Mouse (Mus musculus): ENCODE measurements at regions not wholly inside any gene's neighbourhood (a gene's known extent, or its start where the extent isn't known, plus 50 kb on each side); places are given as distances from the start of the nearest gene placed in this dataset.

DNA sequence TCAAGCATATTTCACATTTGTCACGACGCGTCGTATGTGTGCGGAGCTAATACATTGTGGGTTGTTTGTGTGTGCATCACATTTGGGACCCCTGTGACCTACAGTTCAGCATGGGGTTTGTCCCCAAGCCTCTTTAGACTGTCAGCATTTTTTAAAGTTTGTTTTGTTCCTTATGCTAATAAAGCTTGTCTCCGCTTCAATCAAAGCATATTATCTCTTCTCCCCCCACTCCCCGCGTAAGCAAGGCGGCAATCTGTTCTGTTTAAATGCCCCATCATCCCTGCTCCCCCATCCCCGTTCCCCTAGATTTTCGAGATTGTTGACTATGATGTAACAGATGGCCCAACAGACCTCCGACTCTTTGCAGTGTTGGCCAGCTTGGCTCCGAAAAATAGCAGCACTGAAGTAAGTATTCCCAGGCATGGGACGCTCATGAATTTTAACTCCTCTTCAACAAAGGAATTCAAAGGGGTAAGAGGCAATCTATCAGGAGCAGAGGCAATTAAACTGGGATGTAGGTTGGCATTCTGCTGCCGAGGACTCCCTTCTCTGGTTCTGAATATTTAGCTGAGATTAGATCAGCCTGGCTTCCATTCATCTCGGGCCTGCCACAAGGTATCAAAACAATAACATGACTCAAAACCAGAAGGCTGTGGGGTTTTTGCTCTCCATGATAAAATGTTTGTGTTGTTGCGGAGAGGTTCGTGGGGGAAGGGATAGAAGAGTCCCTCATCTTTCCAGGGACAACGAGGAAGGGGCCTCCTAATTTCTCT, 141.9 kb downstream of the Ascl1 start:
- Histone ChIP-seq H3K36me3 (ENCODE audit: insufficient read depth, low read length) (no peaks in the 10 kb centered on the region), H3K9me3 (ENCODE audit: low read length) (no peaks in the 10 kb centered on the region), H3K4me3 (ENCODE audit: low read length) (peak overlapping the region; percentile 7; the same call in 1 of the 2 replicates), H3K4me2 (ENCODE audit: low read depth, low read length) (peak overlapping the region; percentile 37), H3K4me1 (ENCODE audit: insufficient read depth, low read length) (peaks cover 6% of the 10 kb centered on the region; the same call in 1 of the 2 replicates), H3K27me3 (ENCODE audit: insufficient read depth, low read length) (no peaks in the 10 kb centered on the region), H3K9ac (replicated peaks; ENCODE audit: low read length) (0 out of 2 replicates have a peak overlapping the region, but pooled peaks have one; percentile 15), H3K27ac (no peak overlapping the region)
- no peak for TF ChIP-seq CTCF (IDR thresholded peaks at IDR 0.05; ENCODE audit: low read depth)
- 21% methylated on average over 19 of the region's 19 CpGs for WGBS
- peak; percentile 47; the same call in 1 of the 2 replicates for ATAC-seq
- DNase-seq (ENCODE audit: low spot score) = peak; percentile 23

DNA sequence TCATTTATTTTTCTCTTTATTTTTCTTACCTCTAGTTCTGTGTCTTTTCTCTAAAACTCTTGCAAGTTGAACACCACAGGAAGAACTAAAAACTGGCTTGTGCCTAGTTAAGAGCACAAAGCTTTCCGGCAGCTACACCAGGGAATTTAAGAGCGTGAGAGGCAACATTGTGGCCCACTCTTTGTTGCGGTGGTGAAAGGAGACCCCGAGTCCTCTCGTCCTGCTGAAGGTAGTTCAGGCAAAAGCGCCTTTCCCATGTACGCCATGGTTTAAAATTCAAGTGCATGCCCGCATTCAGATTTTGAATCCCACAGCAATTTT, 142.4 kb downstream of the Ascl1 start:
- no peaks in the 10 kb centered on the region for H3K36me3 ChIP-seq (ENCODE audit: insufficient read depth, low read length)
- 24% methylated on average over 8 of the region's 8 CpGs for WGBS
- peak overlapping the region; percentile 37 for H3K4me2 ChIP-seq (ENCODE audit: low read depth, low read length)
- H3K9ac ChIP-seq (replicated peaks; ENCODE audit: low read length) = no peak overlapping the region
- no peak overlapping the region for H3K27ac ChIP-seq
- H3K9me3 ChIP-seq (ENCODE audit: low read length) = no peaks in the 10 kb centered on the region
- H3K4me3 ChIP-seq (ENCODE audit: low read length) = peak overlapping the region; percentile 7; the same call in 1 of the 2 replicates
- H3K4me1 ChIP-seq (ENCODE audit: insufficient read depth, low read length) = peaks cover 6% of the 10 kb centered on the region; the same call in 1 of the 2 replicates
- DNase-seq (ENCODE audit: low spot score) = peak; percentile 8
- no peaks in the 10 kb centered on the region for H3K27me3 ChIP-seq (ENCODE audit: insufficient read depth, low read length)
- ATAC-seq = no peak
- TF ChIP-seq CTCF (IDR thresholded peaks at IDR 0.05; ENCODE audit: low read depth) = no peak

DNA sequence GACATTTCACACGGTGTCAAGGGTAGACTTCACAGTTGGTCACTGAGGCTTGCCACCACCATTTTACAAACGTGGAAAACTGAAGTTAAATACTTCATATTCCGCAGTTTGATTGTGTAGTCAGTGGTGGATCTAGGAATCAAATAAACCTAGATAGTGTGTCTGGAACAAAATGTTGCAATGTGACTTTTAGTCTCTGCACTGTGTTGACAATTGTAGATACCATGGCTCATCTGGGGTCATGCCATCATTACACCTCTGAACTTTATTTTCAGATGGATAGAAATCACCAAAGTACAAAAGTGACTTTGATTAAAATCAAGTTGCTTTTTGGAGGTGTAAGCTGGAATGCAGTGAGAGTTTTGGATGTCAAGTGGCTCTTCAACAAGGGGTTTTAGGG, 158.3 kb downstream of the Ascl1 start:
- no peak overlapping the region for H3K27ac ChIP-seq
- H3K9ac ChIP-seq (replicated peaks; ENCODE audit: low read length) = no peak overlapping the region
- H3K36me3 ChIP-seq (ENCODE audit: insufficient read depth, low read length) = no peaks in the 10 kb centered on the region
- no peak for TF ChIP-seq CTCF (IDR thresholded peaks at IDR 0.05; ENCODE audit: low read depth)
- WGBS = 90% methylated on average over 3 of the region's 3 CpGs
- H3K9me3 ChIP-seq (ENCODE audit: low read length) = no peaks in the 10 kb centered on the region
- DNase-seq (ENCODE audit: low spot score) (no peak), ATAC-seq (no peak)
- no peak overlapping the region for H3K4me2 ChIP-seq (ENCODE audit: low read depth, low read length)
- H3K4me1 ChIP-seq (ENCODE audit: insufficient read depth, low read length) = no peaks in the 10 kb centered on the region
- no peaks in the 10 kb centered on the region for H3K27me3 ChIP-seq (ENCODE audit: insufficient read depth, low read length)
- H3K4me3 ChIP-seq (ENCODE audit: low read length) = no peak overlapping the region

DNA sequence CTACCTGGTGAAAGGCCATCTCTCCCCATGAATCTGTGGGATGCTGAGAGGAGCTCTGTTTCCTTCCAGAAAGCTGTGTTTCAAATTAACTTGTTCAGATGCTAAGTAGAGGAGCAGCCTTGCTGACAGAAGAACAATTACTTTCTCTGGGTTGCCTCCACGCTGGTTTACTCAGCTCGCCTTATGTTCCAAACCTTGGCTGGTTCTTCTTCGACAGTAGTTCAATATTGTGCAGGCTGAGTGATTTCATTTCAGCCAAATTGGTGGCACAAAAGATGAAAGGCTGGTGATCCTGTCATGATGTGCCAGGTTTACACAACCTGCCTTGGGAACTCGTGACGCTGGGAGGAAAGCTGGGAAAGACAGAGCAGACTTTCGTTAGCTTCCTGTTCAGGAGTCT, 160.1 kb downstream of the Ascl1 start:
- peak; percentile 38; the same call in 1 of the 2 replicates for ATAC-seq

DNA sequence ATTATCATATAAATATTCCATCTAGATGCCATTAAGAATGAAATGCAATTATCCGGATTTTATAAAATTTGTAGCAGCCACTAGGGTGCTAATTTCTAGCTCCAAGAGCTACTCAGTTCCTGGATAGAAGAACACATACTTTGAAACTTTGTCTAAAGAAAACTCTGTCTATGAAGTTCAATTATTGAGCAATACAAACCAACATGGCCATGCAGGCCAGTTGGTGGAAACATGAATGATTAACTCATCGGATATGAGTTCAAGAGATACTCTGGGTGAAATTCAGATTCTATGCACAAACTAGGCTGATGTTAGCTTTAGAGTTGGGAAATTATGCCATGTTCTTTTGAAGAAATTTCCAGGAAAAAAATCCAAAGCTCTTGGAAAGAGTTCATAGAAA, 164.0 kb downstream of the Ascl1 start:
- no peaks in the 10 kb centered on the region for H3K36me3 ChIP-seq (ENCODE audit: insufficient read depth, low read length)
- no peaks in the 10 kb centered on the region for H3K9me3 ChIP-seq (ENCODE audit: low read length)
- no peak overlapping the region for H3K4me2 ChIP-seq (ENCODE audit: low read depth, low read length)
- DNase-seq (ENCODE audit: low spot score) = no peak
- no peaks in the 10 kb centered on the region for H3K4me1 ChIP-seq (ENCODE audit: insufficient read depth, low read length)
- 97% methylated on average over 2 of the region's 2 CpGs for WGBS
- H3K27ac ChIP-seq = no peak overlapping the region
- no peak overlapping the region for H3K4me3 ChIP-seq (ENCODE audit: low read length)
- TF ChIP-seq CTCF (IDR thresholded peaks at IDR 0.05; ENCODE audit: low read depth) = no peak
- no peaks in the 10 kb centered on the region for H3K27me3 ChIP-seq (ENCODE audit: insufficient read depth, low read length)
- no peak for ATAC-seq
- H3K9ac ChIP-seq (replicated peaks; ENCODE audit: low read length) = no peak overlapping the region

More for the DNA sequence above, 160.1 kb downstream of the Ascl1 start:
- H3K4me2 ChIP-seq (ENCODE audit: low read depth, low read length) = no peak overlapping the region
- H3K27ac ChIP-seq = no peak overlapping the region
- H3K36me3 ChIP-seq (ENCODE audit: insufficient read depth, low read length) = no peaks in the 10 kb centered on the region
- H3K4me3 ChIP-seq (ENCODE audit: low read length) = no peak overlapping the region
- no peaks in the 10 kb centered on the region for H3K27me3 ChIP-seq (ENCODE audit: insufficient read depth, low read length)
- no peaks in the 10 kb centered on the region for H3K4me1 ChIP-seq (ENCODE audit: insufficient read depth, low read length)
- no peak for TF ChIP-seq CTCF (IDR thresholded peaks at IDR 0.05; ENCODE audit: low read depth)
- 28% methylated on average over 6 of the region's 6 CpGs for WGBS
- peak; percentile 42 for DNase-seq (ENCODE audit: low spot score)
- H3K9ac ChIP-seq (replicated peaks; ENCODE audit: low read length) = no peak overlapping the region
- H3K9me3 ChIP-seq (ENCODE audit: low read length) = no peaks in the 10 kb centered on the region

DNA sequence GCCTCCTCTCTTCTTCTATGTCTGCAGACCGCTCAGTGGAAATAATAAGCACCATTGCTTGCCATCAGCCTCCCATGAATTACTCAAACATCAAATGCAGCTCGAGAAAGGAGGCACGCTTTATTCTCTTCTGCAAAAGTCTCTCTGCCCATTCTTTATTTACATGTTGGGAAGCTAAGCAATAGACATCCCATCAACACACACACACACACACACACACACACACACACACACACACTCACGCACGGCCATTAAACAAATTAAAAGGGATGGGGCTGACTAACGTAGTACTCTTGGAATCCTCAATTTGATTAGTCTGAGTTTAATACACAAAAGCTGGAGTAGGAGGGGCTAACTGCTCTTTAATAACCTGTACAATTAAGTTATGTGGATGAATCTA, 167.7 kb downstream of the Ascl1 start:
- 0 out of 2 replicates have a peak overlapping the region, but pooled peaks have one; percentile 9 for H3K27ac ChIP-seq
- H3K27me3 ChIP-seq (ENCODE audit: insufficient read depth, low read length) = no peaks in the 10 kb centered on the region

DNA sequence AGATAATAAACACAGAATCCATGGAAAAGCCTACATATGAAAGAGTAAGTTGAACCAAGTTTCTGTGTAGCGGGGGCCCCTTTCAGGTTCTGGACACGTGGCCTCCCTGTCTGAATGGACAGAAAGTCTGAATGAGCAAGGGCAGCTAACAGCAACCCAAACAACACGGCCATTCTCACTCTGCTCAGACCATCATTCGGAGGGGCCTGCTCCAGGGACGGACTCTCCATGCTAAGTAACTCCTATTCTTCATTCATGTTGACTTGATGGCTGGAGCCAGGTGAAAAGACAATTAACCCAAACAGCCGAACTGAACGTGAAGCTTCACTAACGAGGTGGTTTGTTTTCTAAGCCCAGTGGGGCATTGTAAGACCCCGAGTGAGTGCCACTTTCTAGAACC, 168.3 kb downstream of the Ascl1 start:
- Histone ChIP-seq H3K4me3 (ENCODE audit: low read length) (no peak overlapping the region), H3K36me3 (ENCODE audit: insufficient read depth, low read length) (no peaks in the 10 kb centered on the region), H3K27ac (0 out of 2 replicates have a peak overlapping the region, but pooled peaks have one; percentile 9), H3K27me3 (ENCODE audit: insufficient read depth, low read length) (no peaks in the 10 kb centered on the region), H3K4me1 (ENCODE audit: insufficient read depth, low read length) (no peaks in the 10 kb centered on the region), H3K9me3 (ENCODE audit: low read length) (no peaks in the 10 kb centered on the region), H3K9ac (replicated peaks; ENCODE audit: low read length) (no peak overlapping the region), H3K4me2 (ENCODE audit: low read depth, low read length) (peak overlapping the region; percentile 21; the same call in 1 of the 2 replicates)
- WGBS = 59% methylated on average over 9 of the region's 9 CpGs
- DNase-seq (ENCODE audit: low spot score) (peak; percentile 16), ATAC-seq (peak; percentile 63; the same call in 1 of the 2 replicates)
- no peak for TF ChIP-seq CTCF (IDR thresholded peaks at IDR 0.05; ENCODE audit: low read depth)

More for the DNA sequence above, 167.7 kb downstream of the Ascl1 start:
- ATAC-seq (no peak), DNase-seq (ENCODE audit: low spot score) (no peak)
- H3K4me2 ChIP-seq (ENCODE audit: low read depth, low read length) = peak overlapping the region; percentile 21; the same call in 1 of the 2 replicates
- 40% methylated on average over 6 of the region's 6 CpGs for WGBS
- no peaks in the 10 kb centered on the region for H3K36me3 ChIP-seq (ENCODE audit: insufficient read depth, low read length)
- TF ChIP-seq CTCF (IDR thresholded peaks at IDR 0.05; ENCODE audit: low read depth) = no peak
- no peaks in the 10 kb centered on the region for H3K4me1 ChIP-seq (ENCODE audit: insufficient read depth, low read length)
- H3K9ac ChIP-seq (replicated peaks; ENCODE audit: low read length) = no peak overlapping the region
- H3K9me3 ChIP-seq (ENCODE audit: low read length) = no peaks in the 10 kb centered on the region
- H3K4me3 ChIP-seq (ENCODE audit: low read length) = no peak overlapping the region
